Mouse (Mus musculus) midbrain, embryonic 10.5 days (tissue): Measurements from ENCODE around the gene Tmsb4x. TPM values are rescaled to one million over a fixed set of nuclear protein-coding genes. Genes with fewer than 3 reads are reported as not detected.

Experiments
- DNase-seq: peaks from one replicate; pipeline ENCODE4 v3.0.0-alpha.2; 2017; ENCODE audit warnings: low spot score
- H3K27ac ChIP-seq: fragments of 300-500 bp; sonication (generic); replicated peaks from 2 replicates; pipeline ENCODE4 v1.5.1; 2016; ENCODE audit warnings: mild to moderate bottlenecking
- H3K27me3 ChIP-seq: fragments of 300-500 bp; sonication (generic); 2 replicates; pipeline ENCODE4 v1.6.1; 2016; ENCODE audit warnings: low read depth, mild to moderate bottlenecking; ENCODE audit not compliant: poor library complexity, severe bottlenecking
- H3K36me3 ChIP-seq: fragments of 300-500 bp; sonication (generic); 2 replicates; pipeline ENCODE4 v1.6.1; 2016; ENCODE audit warnings: mild to moderate bottlenecking, moderate library complexity
- H3K4me1 ChIP-seq: fragments of 300-500 bp; sonication (generic); 2 replicates; pipeline ENCODE4 v1.6.1; 2016
- H3K4me3 ChIP-seq: fragments of 300-500 bp; sonication (generic); 2 replicates; pipeline ENCODE4 v1.5.1; 2016; ENCODE audit warnings: mild to moderate bottlenecking, moderate library complexity
- H3K9me3 ChIP-seq: fragments of 300-500 bp; sonication (generic); replicated peaks from 2 replicates; pipeline ENCODE4 v1.6.1; 2016; ENCODE audit warnings: mild to moderate bottlenecking
- WGBS: fragments of 180-500 bp; shearing (Covaris S2); methylation state at CpG from one replicate; pipeline ENCODE4 v1.1.7; 2016; 5-methylcytosine and 5-hydroxymethylcytosine counted together
- polyA plus RNA-seq: library from polyadenylated mRNA; unstranded; fragments of >200 nt; fragmentation: Nextera tagmentation; extraction: Ambion mirVana; gene quantifications from 2 replicates; pipeline ENCODE4 v1.2.1, GENCODE M21; 2016

The Tmsb4x gene
- 3,605 and 4,052 TPM in 2 replicates for polyA plus RNA-seq

- peak within 1 kb of the TSS; percentile 66 for H3K4me3 ChIP-seq
- DNase-seq, result peak; percentile 87
- peak within 1 kb of the TSS; percentile 93 for H3K27ac ChIP-seq
- 24% methylated on average over 39 of the region's 39 CpGs for WGBS
- peaks cover 10% of the 10 kb centered on the region for H3K36me3 ChIP-seq
- H3K9me3 ChIP-seq, result no peaks in the 10 kb centered on the region
- H3K4me1 ChIP-seq, result peaks cover 31% of the 10 kb centered on the region
- H3K27me3 ChIP-seq, result peaks cover 83% of the 10 kb centered on the region
These were observed at the start of gene Tmsb4x for GRCm38 (mm10) chrX:167208978-167209754. Tmsb4x (minus strand) TSS chrX:167209315.

DNA sequence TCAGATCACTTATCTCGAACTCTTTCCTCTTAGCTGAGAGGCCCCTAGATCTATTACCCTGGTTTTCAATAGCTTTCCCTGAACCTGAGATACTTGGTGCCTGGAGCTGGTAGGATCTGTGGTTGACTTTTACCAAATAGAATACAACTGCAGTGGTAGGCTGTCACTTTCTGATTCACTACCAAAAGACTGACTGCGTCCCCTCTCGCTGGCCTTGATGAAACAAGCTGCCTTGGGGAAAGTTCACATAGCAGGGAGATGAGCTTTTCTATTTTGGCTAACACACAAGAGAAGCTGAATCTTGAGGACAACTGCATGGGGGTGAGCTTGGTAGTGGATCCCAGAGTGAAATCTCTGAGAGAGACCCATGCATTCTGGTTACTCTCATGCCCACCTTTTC lies 32.6 kb upstream of the Tmsb4x start:
- peaks cover 88% of the 10 kb centered on the region for H3K27me3 ChIP-seq
- 93% methylated on average over 3 of the region's 3 CpGs for WGBS

GRCm38 (mm10) chrX:167239293-167239921 lies 30.3 kb upstream of the Tmsb4x start:
- H3K27ac ChIP-seq, result no peak overlapping the region
- no peaks in the 10 kb centered on the region for H3K4me1 ChIP-seq
- no peak overlapping the region for H3K4me3 ChIP-seq
- H3K9me3 ChIP-seq, result no peaks in the 10 kb centered on the region
- DNase-seq, result no peak
- peaks cover 96% of the 10 kb centered on the region for H3K27me3 ChIP-seq
- no peaks in the 10 kb centered on the region for H3K36me3 ChIP-seq
- 70% methylated on average over 9 of the region's 9 CpGs for WGBS

More for the DNA sequence above, 32.6 kb upstream of the Tmsb4x start:
- Histone ChIP-seq H3K9me3 (no peaks in the 10 kb centered on the region), H3K36me3 (no peaks in the 10 kb centered on the region), H3K4me1 (no peaks in the 10 kb centered on the region), H3K4me3 (no peak overlapping the region), H3K27ac (no peak overlapping the region)
- DNase-seq, result no peak

GRCm38 (mm10) chrX:167233104-167233687 lies 24.1 kb upstream of the Tmsb4x start:
- Histone ChIP-seq H3K4me1 (0 out of 2 replicates have a peak, but pooled peaks cover 3% of the 10 kb centered on the region), H3K27me3 (peaks cover 80% of the 10 kb centered on the region), H3K27ac (0 out of 2 replicates have a peak overlapping the region, but pooled peaks have one; percentile 38), H3K36me3 (no peaks in the 10 kb centered on the region), H3K4me3 (no peak overlapping the region), H3K9me3 (no peaks in the 10 kb centered on the region)
- 29% methylated on average over 9 of the region's 9 CpGs for WGBS
- DNase-seq, result peak; percentile 53

GRCm38 (mm10) chrX:167231150-167231549 lies 22.0 kb upstream of the Tmsb4x start:
- Histone ChIP-seq H3K27ac (no peak overlapping the region), H3K9me3 (no peaks in the 10 kb centered on the region), H3K36me3 (no peaks in the 10 kb centered on the region), H3K4me1 (0 out of 2 replicates have a peak, but pooled peaks cover 3% of the 10 kb centered on the region), H3K27me3 (peaks cover 74% of the 10 kb centered on the region), H3K4me3 (no peak overlapping the region)
- no peak for DNase-seq
- 67% methylated on average over 8 of the region's 8 CpGs for WGBS

DNA sequence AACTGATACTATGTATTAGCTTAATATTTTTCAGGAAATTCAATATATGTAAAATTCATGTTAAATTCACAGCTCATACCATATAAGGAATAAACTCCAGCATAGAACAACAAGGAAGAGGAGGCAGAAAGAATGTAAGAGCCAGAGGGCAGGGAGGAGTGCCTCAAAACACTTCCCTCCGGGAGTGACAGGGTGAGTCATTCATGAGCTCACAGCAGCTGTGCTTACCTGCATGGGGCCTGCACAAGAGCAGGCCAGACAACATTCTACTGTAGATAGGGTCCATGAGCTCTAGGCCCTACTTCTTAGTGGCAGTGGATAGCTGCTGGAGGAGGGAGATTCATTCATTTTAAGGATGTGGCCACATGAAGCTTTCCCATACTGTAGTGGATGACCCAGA lies 20.7 kb upstream of the Tmsb4x start:
- Histone ChIP-seq H3K4me3 (no peak overlapping the region), H3K27ac (no peak overlapping the region), H3K27me3 (peaks cover 73% of the 10 kb centered on the region), H3K9me3 (no peaks in the 10 kb centered on the region), H3K36me3 (no peaks in the 10 kb centered on the region), H3K4me1 (0 out of 2 replicates have a peak, but pooled peaks cover 3% of the 10 kb centered on the region)
- no peak for DNase-seq
- 71% methylated on average over 1 of the region's 1 CpGs for WGBS

GRCm38 (mm10) chrX:167229206-167229605 lies 20.1 kb upstream of the Tmsb4x start:
- Histone ChIP-seq H3K4me3 (no peak overlapping the region), H3K9me3 (no peaks in the 10 kb centered on the region), H3K36me3 (no peaks in the 10 kb centered on the region), H3K27me3 (peaks cover 68% of the 10 kb centered on the region), H3K27ac (no peak overlapping the region), H3K4me1 (0 out of 2 replicates have a peak, but pooled peaks cover 3% of the 10 kb centered on the region)
- 43% methylated on average over 6 of the region's 6 CpGs for WGBS
- DNase-seq, result no peak

DNA sequence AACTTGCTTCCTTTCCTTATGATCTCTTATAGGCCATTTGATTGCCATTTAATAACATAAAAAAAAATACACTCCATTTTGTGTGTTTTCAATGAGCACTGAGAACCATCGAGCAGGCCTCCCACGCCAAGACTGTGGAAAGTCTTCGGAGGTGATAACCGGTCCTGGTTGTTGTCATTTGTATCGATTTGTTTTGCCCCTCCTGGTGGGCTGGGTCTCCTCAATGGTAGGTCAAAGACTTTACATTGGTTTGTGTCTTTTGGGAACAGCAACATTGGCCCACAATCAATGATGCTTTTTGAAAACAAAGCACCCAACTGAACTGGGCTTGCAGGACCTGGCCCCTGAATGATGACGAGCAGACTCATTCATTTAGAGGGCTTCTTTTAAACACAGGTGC lies 18.6 kb upstream of the Tmsb4x start:
- DNase-seq, result no peak
- peaks cover 62% of the 10 kb centered on the region for H3K27me3 ChIP-seq

DNA sequence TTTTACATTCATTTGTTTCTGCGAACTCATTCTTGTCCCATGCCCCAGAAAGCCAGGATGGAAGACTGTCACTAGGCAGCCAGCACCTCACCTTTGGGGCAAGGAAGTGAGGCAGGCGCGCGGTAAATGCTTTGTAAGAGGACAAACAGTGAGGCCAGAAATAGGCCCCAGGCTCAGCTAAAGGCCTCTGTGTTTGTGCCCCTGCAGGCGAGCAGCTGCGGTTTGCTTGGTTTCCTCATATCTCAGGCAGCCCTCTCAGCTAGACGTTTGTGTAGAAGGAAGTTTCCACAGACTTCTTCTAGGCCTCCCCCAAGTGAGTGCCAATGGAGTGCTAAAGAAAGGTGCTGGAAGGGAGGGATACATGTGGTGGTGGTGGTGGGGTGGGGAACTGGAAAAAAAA lies 18.0 kb upstream of the Tmsb4x start:
- WGBS, result 85% methylated on average over 7 of the region's 7 CpGs
- no peak overlapping the region for H3K4me3 ChIP-seq
- H3K9me3 ChIP-seq, result no peaks in the 10 kb centered on the region
- 0 out of 2 replicates have a peak, but pooled peaks cover 3% of the 10 kb centered on the region for H3K4me1 ChIP-seq
- peaks cover 60% of the 10 kb centered on the region for H3K27me3 ChIP-seq
- no peaks in the 10 kb centered on the region for H3K36me3 ChIP-seq
- DNase-seq, result no peak
- H3K27ac ChIP-seq, result no peak overlapping the region

More for the DNA sequence above, 18.6 kb upstream of the Tmsb4x start:
- Histone ChIP-seq H3K9me3 (no peaks in the 10 kb centered on the region), H3K4me3 (no peak overlapping the region), H3K36me3 (no peaks in the 10 kb centered on the region), H3K27ac (no peak overlapping the region), H3K4me1 (0 out of 2 replicates have a peak, but pooled peaks cover 3% of the 10 kb centered on the region)
- WGBS, result 91% methylated on average over 6 of the region's 6 CpGs

DNA sequence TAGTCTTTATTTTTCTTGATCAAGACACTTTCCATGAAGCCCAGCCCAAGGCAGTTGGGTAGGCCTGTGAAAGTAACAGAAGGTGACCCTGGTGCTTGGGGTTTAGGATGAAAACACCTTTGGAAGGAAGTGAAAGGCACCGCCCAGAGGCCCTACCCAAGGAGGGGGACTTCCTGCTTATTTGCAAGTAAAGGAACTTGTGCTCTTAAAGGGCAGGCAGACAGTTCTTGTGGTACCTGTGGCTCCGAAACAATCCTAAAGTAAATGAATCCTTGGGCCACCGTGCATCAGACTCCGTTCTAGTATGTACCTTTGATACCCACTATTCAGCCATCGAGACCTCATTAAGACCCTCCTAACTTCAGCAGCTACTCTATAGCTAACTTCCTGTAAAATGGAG lies 17.5 kb upstream of the Tmsb4x start:
- H3K4me3 ChIP-seq, result no peak overlapping the region
- 87% methylated on average over 5 of the region's 5 CpGs for WGBS
- peaks cover 60% of the 10 kb centered on the region for H3K27me3 ChIP-seq
- H3K9me3 ChIP-seq, result no peaks in the 10 kb centered on the region
- no peak for DNase-seq
- no peaks in the 10 kb centered on the region for H3K36me3 ChIP-seq
- no peak overlapping the region for H3K27ac ChIP-seq
- 0 out of 2 replicates have a peak, but pooled peaks cover 3% of the 10 kb centered on the region for H3K4me1 ChIP-seq

DNA sequence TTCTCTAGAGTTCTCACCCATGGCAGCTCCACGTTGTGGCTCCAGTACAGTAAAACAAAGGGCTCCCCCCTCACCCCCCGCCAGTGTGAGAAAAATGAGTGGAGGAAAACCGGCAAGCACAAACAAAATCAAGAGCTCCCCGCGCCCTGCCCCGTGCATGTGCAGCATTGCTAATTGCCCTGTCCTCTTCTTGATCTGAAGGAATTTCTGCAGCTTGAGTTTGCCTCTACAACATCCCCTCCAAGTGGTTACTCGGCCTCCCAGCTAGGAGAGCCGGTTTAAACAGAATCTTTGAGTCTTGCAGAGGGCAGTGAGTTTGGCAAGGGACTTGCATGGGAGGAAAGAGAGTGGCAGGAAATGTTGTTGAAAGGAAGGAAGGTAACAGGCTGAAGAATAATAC lies 3.6 kb upstream of the Tmsb4x start:
- Histone ChIP-seq H3K36me3 (no peaks in the 10 kb centered on the region), H3K27me3 (peaks cover 48% of the 10 kb centered on the region), H3K4me1 (peaks cover 24% of the 10 kb centered on the region), H3K27ac (peak overlapping the region; percentile 71), H3K9me3 (no peaks in the 10 kb centered on the region), H3K4me3 (no peak overlapping the region)
- DNase-seq, result no peak
- WGBS, result 40% methylated on average over 8 of the region's 8 CpGs

GRCm38 (mm10) chrX:167211871-167212555 lies 2.9 kb upstream of the Tmsb4x start:
- H3K36me3 ChIP-seq, result peaks cover 5% of the 10 kb centered on the region
- WGBS, result 53% methylated on average over 9 of the region's 9 CpGs
- H3K4me1 ChIP-seq, result peaks cover 24% of the 10 kb centered on the region
- H3K27ac ChIP-seq, result peak overlapping the region; percentile 71; the same call in 1 of the 2 replicates
- H3K27me3 ChIP-seq, result peaks cover 55% of the 10 kb centered on the region
- H3K9me3 ChIP-seq, result no peaks in the 10 kb centered on the region
- no peak overlapping the region for H3K4me3 ChIP-seq
- DNase-seq, result no peak
